Mouse (Mus musculus): Measurements from ENCODE around the gene Gm5934.
"Not testable (repeated sequence)": the region's sequence is repeated elsewhere in the genome, so short reads cannot be mapped to it uniquely, and the experiment has no call there.

Gene Gm5934

GRCm38 (mm10) chrX:24500660-24501059 lies at the start of gene Gm5934:
TSS of gene Gm5934 (minus strand) at chrX:24500760.
- H3K9me3 ChIP-seq (ENCODE audit: low read length); H3K27me3 ChIP-seq (ENCODE audit: insufficient read depth, low read length); H3K4me3 ChIP-seq (replicated peaks; ENCODE audit: low read length); H3K4me1 ChIP-seq (replicated peaks; ENCODE audit: low read depth, low read length); H3K36me3 ChIP-seq (ENCODE audit: insufficient read depth, low read length): not testable (repeated sequence)

All from E14TG2a.4 (cell line).